Mouse (Mus musculus) midbrain, embryonic 16.5 days (tissue): ENCODE results near the gene Adcy2. TPM values are rescaled to one million over a fixed set of nuclear protein-coding genes. Genes with fewer than 3 reads are reported as not detected.

Experiments
- ATAC-seq: fragments of 200-750 bp; cut with Nextera tagmentation; 2 replicates; pipeline ENCODE4 v1.8.0; 2017; ENCODE audit warnings: moderate TSS enrichment
- H3K27ac ChIP-seq: fragments of 300-500 bp; sonication (generic); 2 replicates; pipeline ENCODE4 v1.5.1; 2014; ENCODE audit warnings: mild to moderate bottlenecking, low read length, mixed read lengths
- H3K27me3 ChIP-seq: fragments of 300-500 bp; sonication (generic); 2 replicates; pipeline ENCODE4 v1.6.1; 2014; ENCODE audit warnings: low read depth, low read length, mixed read lengths; ENCODE audit not compliant: control insufficient read depth, insufficient read depth
- H3K36me3 ChIP-seq: fragments of 300-500 bp; sonication (generic); 2 replicates; pipeline ENCODE4 v1.6.1; 2014; ENCODE audit warnings: mild to moderate bottlenecking, low read length, moderate library complexity, mixed read lengths; ENCODE audit not compliant: control insufficient read depth, insufficient read depth
- H3K4me1 ChIP-seq: fragments of 300-500 bp; sonication (generic); 2 replicates; pipeline ENCODE4 v1.6.1; 2014; ENCODE audit warnings: mild to moderate bottlenecking, low read length, mixed read lengths; ENCODE audit not compliant: control insufficient read depth, insufficient read depth
- H3K4me2 ChIP-seq: fragments of 300-500 bp; sonication (generic); 2 replicates; pipeline ENCODE4 v1.6.1; 2014; ENCODE audit warnings: mild to moderate bottlenecking, low read length, mixed read lengths
- H3K4me3 ChIP-seq: fragments of 300-500 bp; sonication (generic); 2 replicates; pipeline ENCODE4 v1.5.1; 2014; ENCODE audit warnings: low read depth, mild to moderate bottlenecking, low read length, moderate library complexity, mixed read lengths
- H3K9ac ChIP-seq: fragments of 300-500 bp; sonication (generic); 2 replicates; pipeline ENCODE4 v1.6.1; 2014; ENCODE audit warnings: low read depth, low read length, mixed read lengths
- H3K9me3 ChIP-seq: fragments of 300-500 bp; sonication (generic); replicated peaks from 2 replicates; pipeline ENCODE4 v1.6.1; 2014; ENCODE audit warnings: mild to moderate bottlenecking, low read length, mixed read lengths; ENCODE audit not compliant: control insufficient read depth, poor library complexity, severe bottlenecking
- WGBS: fragments of 180-500 bp; shearing (Covaris S2); extraction: QIAGEN DNeasy Blood & Tissue Kit; methylation state at CpG from one replicate; pipeline ENCODE4 v1.1.7; 2014; 5-methylcytosine and 5-hydroxymethylcytosine counted together
- polyA plus RNA-seq: library from polyadenylated mRNA; unstranded; fragments of >200 nt; fragmentation: Nextera tagmentation; extraction: Ambion mirVana; gene quantifications from 2 replicates; pipeline ENCODE4 v1.2.1, GENCODE M21; 2015

Adcy2 gene
- polyA plus RNA-seq, 1 experiment from 2014 or later: 7.5 TPM

DNA sequence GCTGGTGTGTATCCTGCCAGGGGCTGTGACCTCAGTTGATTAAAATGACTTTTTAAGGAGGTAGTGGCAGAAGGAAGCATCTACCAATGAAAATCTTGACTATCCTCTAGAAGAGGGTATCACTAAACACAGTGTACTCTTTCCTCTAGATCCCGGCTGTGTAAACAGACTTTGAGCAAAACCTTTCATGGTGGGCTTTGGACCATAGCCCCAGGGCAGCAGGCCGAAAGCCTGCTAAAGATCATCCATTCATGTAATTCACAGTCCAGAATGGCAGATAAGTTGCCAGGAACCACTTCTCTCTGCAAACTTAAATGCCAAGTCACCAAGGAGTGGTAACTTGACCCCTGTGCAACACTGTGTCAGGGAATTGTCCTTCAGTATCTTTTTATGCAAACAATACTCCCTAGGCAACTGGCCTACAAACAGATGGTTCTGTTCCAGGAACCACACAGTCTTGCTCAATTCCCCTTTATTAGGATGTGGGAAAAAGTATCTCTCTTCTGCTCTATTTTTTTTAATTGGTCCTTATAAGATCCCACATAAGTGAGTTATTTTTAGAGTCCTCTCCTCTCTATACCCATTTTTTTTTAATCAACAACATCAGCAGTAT, 225.6 kb downstream of the Adcy2 start:
- H3K36me3 ChIP-seq: no peaks in the 10 kb centered on the region
- H3K9me3 ChIP-seq: no peaks in the 10 kb centered on the region
- no peak overlapping the region for H3K9ac ChIP-seq
- no peak overlapping the region for H3K4me2 ChIP-seq
- WGBS: 59% methylated on average over 2 of the region's 2 CpGs
- no peak overlapping the region for H3K27ac ChIP-seq
- H3K27me3 ChIP-seq: no peaks in the 10 kb centered on the region
- H3K4me1 ChIP-seq: no peaks in the 10 kb centered on the region
- H3K4me3 ChIP-seq: no peak overlapping the region
- no peak for ATAC-seq

DNA sequence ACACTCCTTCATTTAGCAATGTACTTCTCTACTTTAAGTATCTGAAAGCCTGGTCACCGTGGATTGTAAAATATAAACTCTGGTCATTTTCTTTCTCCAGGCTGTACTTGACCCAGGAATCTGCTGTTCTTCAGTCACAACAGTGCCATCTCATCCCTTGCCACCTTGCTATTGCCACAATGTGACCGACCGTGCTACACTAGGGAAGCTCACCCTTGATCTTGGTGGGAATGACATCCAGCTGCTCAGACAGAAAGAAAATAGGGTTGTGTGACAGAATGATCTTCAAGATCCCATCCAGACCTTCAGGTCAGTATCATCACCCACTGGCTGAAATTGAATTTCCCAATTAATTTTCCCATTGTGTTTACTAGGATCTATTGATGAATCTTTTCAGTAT, 230.8 kb downstream of the Adcy2 start:
- no peak overlapping the region for H3K27ac ChIP-seq
- no peaks in the 10 kb centered on the region for H3K9me3 ChIP-seq
- no peak overlapping the region for H3K9ac ChIP-seq
- no peak overlapping the region for H3K4me2 ChIP-seq
- 95% methylated on average over 3 of the region's 3 CpGs for WGBS
- H3K4me1 ChIP-seq: no peaks in the 10 kb centered on the region
- H3K4me3 ChIP-seq: no peak overlapping the region
- ATAC-seq: no peak
- no peaks in the 10 kb centered on the region for H3K27me3 ChIP-seq
- H3K36me3 ChIP-seq: no peaks in the 10 kb centered on the region

DNA sequence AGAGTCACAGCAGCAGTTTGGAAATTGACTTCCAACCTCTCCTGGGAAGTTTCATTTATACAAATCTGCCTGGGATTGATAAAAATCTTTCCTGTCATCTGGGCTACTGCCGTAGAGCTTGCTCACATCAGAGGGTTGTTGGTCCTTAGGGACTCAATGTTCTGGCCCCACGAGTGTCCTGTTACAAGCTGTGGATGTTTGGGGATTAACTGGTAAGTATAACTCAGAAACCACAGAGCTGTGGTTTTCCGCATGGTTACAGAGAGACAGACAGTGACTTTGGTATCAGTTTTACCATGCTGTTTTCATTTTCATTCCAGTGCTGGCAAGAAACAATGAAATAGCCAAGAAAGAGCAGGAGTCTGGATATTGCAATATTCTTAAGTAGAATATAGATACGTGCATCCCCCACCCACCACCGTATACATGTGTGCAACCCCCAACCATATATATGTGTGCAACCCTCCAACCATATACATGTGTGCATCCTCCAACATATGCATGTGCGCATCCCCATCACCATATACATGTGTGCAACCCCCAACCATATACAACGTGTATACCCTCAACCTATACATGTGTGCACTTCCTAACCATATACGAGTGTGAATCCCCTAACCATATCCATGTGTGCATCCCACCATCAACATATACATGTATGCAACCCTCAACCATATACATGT, 233.3 kb downstream of the Adcy2 start:
- 86% methylated on average over 8 of the region's 8 CpGs for WGBS
- Histone ChIP-seq H3K9me3 (no peaks in the 10 kb centered on the region), H3K27me3 (no peaks in the 10 kb centered on the region), H3K4me3 (no peak overlapping the region), H3K9ac (no peak overlapping the region), H3K4me1 (no peaks in the 10 kb centered on the region), H3K36me3 (no peaks in the 10 kb centered on the region), H3K27ac (no peak overlapping the region), H3K4me2 (no peak overlapping the region)
- no peak for ATAC-seq

DNA sequence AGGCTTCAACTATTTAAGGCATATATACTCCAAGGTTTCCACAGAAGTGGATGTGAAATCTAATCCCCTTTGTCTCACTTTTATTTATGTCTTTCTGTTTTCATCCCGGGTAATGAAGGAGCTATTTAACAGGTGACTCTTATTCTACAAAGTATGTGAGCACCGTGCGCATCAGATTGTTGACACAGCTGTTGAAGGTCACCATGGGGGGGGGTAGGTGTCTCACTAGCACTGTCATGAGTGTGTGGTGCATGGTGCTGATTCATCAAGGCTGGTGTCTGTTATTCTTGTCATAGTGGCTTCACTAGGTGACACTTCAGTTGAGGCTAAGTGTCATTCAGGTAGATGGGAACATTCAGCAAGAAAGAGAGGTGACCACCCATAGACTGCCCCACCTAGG, 234.7 kb downstream of the Adcy2 start:
- H3K27me3 ChIP-seq: no peaks in the 10 kb centered on the region
- no peak for ATAC-seq
- no peak overlapping the region for H3K4me3 ChIP-seq
- no peaks in the 10 kb centered on the region for H3K9me3 ChIP-seq
- no peak overlapping the region for H3K4me2 ChIP-seq
- no peaks in the 10 kb centered on the region for H3K4me1 ChIP-seq
- no peak overlapping the region for H3K9ac ChIP-seq
- no peak overlapping the region for H3K27ac ChIP-seq
- 76% methylated on average over 3 of the region's 3 CpGs for WGBS
- H3K36me3 ChIP-seq: no peaks in the 10 kb centered on the region

DNA sequence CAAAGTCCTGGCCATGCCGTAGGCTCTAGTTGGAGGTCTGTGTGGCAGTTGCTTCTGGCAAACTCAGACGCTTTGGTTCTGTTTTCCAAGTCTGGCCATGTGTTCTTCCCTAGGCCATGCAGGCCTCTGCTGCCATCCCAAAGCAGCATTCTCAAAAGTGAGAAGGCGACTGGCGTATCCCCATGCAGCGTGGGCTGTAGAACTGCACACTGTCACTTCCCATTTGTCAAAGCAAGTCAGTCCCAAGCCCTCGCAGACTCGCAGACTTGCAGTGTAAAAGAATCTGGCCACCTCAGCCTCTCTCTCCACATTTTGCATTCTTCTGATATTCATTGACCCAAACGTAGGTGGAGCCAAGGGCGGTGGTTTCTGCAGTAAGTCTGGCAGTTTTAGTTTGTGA, 249.5 kb downstream of the Adcy2 start:
- Histone ChIP-seq H3K27me3 (no peaks in the 10 kb centered on the region), H3K4me1 (no peaks in the 10 kb centered on the region), H3K27ac (no peak overlapping the region), H3K36me3 (no peaks in the 10 kb centered on the region), H3K4me2 (no peak overlapping the region), H3K9me3 (no peaks in the 10 kb centered on the region), H3K4me3 (no peak overlapping the region), H3K9ac (no peak overlapping the region)
- WGBS: 73% methylated on average over 9 of the region's 9 CpGs
- ATAC-seq: no peak

DNA sequence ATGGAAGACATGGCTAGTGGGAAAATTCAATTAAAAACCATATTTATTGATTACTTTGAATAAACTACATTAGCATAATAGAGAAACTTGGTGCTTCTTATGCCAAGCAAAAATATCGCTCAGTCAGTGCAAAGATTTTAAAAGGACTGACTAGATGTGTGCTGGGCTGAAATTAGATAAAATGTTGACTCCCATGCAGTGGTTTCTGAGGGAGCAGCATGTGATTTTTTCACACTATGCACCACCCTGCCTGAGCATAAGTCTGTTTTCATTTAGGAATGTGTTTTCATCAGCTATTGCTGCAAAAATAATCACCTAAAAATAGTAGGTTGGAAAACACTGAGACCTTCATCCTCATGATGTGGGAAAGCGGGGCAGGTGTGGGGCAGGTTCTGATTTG, 250.0 kb downstream of the Adcy2 start:
- Histone ChIP-seq H3K9ac (no peak overlapping the region), H3K36me3 (no peaks in the 10 kb centered on the region), H3K4me2 (no peak overlapping the region), H3K9me3 (no peaks in the 10 kb centered on the region), H3K27ac (no peak overlapping the region), H3K4me3 (no peak overlapping the region), H3K27me3 (no peaks in the 10 kb centered on the region), H3K4me1 (no peaks in the 10 kb centered on the region)
- WGBS: 90% methylated on average over 2 of the region's 2 CpGs
- ATAC-seq: no peak

DNA sequence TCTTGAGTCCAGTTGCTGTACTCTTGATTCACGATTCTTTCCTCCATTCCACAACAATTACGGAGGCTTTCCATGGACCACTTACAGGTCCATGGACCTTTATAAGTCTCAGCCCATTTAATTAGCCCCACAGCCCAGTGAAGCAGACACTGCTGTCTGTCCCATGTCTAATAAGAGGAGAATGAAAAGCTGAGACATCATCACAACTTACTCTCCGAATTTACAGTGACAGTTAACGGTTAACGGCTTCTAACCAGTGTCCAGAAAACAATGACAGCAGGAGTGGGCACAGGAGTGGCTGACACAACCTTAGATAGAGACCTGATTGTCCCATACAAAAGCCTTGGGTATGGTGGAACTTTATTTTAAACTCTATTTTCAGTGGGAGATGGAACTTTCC, 253.9 kb downstream of the Adcy2 start:
- Histone ChIP-seq H3K36me3 (no peaks in the 10 kb centered on the region), H3K27ac (no peak overlapping the region), H3K4me1 (no peaks in the 10 kb centered on the region), H3K4me3 (no peak overlapping the region), H3K4me2 (no peak overlapping the region), H3K9me3 (no peaks in the 10 kb centered on the region), H3K27me3 (no peaks in the 10 kb centered on the region), H3K9ac (no peak overlapping the region)
- ATAC-seq: no peak
- 92% methylated on average over 5 of the region's 5 CpGs for WGBS

DNA sequence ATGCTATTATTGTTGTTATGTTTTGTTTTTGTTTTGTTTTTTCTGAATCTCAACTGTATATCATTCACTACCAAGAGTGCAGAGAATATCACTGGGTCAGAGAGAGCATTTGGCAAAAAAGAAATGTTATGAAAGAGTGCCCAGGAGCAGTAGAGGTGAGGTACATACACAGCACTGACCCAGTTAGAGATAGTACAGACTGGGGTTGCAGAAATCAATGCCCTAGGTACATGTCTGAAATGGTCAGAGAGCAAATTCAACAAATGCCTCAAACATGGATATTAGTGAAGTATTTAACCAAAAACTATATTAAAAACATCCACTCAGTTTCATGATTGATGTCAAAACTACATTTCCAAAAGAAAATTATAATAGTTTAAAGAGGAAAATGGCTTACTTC, 286.7 kb downstream of the Adcy2 start:
- H3K36me3 ChIP-seq: no peaks in the 10 kb centered on the region
- H3K9me3 ChIP-seq: no peaks in the 10 kb centered on the region
- H3K4me1 ChIP-seq: 0 out of 2 replicates have a peak, but pooled peaks cover 2% of the 10 kb centered on the region
- H3K27ac ChIP-seq: no peak overlapping the region
- H3K4me2 ChIP-seq: no peak overlapping the region
- no peak for ATAC-seq
- no peak overlapping the region for H3K4me3 ChIP-seq
- no peaks in the 10 kb centered on the region for H3K27me3 ChIP-seq
- H3K9ac ChIP-seq: no peak overlapping the region

DNA sequence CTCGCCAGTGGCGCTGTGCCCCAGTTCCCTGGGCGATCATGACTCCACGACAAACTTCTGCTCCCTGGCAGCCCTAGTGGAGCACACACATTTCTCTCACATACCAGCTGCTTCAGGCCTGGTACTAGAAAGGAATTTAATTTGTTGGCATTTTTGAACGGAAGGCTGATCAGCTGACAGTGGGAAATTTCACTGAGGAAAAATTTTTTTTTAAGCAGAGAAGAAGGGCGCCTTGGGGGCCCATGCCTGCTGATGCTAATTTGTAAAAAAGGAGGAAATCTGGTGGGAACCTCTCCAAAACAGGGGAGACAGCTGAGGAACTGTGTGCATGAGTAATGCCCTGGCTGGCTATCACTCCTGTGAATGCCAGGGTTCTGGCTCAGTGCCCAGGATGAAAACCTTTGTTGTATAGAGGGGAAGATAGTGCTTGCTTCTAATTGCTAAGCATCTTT, 292.0 kb downstream of the Adcy2 start:
- 66% methylated on average over 6 of the region's 6 CpGs for WGBS
- H3K9ac ChIP-seq: no peak overlapping the region

More for the DNA sequence above, 292.0 kb downstream of the Adcy2 start:
- H3K9me3 ChIP-seq: no peaks in the 10 kb centered on the region
- H3K4me3 ChIP-seq: no peak overlapping the region
- H3K36me3 ChIP-seq: no peaks in the 10 kb centered on the region
- peak overlapping the region; percentile 60 for H3K27ac ChIP-seq
- H3K4me1 ChIP-seq: peaks cover 10% of the 10 kb centered on the region
- no peak overlapping the region for H3K4me2 ChIP-seq
- ATAC-seq: peak; percentile 98
- H3K27me3 ChIP-seq: no peaks in the 10 kb centered on the region
